Mouse (Mus musculus) adipocyte (in vitro differentiated cells): ENCODE measurements around the gene Klrc1.
"Not testable (repeated sequence)": the region's sequence is repeated elsewhere in the genome, so short reads cannot be mapped to it uniquely, and the experiment has no call there.

Experiments
- DNase-seq: peaks from one replicate; pipeline ENCODE4 v3.0.0-alpha.2; 2016; ENCODE audit warnings: low spot score

Gene Klrc1

DNA sequence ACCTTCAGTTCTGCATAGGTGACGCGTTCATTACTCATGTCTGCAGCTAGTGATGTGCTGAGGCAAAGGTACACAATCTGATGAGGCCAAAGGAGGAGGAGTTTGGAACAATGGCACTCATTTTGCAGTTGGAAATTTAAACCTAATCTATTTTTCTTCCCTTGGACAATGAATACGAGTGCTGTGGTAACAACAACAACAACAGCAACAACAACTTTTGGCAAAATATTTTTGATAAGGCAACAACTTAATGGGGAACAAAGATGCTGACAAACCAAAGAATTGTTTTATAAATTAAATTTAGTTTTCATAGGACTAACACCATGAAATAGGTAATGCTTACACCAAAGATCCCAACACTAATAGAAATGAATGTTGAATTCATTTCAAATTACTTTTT lies at the start of gene Klrc1:
Gene Klrc1 (minus strand): TSS at position 101 of the 400 bp plus-strand sequence.
- DNase-seq, result no peak

DNA sequence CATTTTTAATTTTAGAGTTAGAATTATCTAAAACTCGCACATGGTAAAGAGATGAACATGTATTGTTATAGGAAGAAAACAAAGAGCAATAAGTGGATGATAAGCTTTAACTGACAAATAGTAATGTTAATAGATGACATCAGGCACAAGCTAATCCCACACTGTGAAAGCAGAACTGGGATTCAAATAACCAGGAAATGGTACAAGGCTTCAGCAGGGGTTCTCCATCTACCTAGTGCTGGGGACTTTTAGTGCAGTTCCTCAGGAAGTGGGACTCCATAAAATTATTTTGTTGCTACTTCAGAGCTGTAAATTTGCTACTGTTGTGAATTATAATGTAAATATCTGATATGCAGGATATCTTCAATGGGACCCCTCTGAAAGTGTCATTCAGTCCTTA lies 48.5 kb upstream of the Klrc1 start:
- no peak for DNase-seq

DNA sequence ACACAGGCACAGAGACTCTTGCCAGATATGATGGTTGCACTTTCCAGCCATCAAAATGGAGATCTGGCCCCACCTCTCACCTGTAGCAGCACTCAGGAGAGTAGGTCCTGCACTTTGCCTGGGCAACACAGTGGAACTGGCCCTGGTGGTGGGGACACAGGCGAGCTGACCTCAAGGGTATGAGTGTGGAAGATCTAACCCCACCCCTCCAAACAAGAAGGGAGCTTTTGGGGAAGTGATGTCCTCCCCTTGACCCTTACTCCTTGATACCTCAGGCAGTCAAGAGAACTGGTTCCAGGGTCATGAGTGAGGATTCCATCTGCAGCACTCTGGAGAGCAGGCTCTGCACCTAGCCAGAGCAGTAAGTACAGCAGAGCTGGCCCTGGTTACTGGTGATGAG lies 42.6 kb upstream of the Klrc1 start:
- no peak for DNase-seq

DNA sequence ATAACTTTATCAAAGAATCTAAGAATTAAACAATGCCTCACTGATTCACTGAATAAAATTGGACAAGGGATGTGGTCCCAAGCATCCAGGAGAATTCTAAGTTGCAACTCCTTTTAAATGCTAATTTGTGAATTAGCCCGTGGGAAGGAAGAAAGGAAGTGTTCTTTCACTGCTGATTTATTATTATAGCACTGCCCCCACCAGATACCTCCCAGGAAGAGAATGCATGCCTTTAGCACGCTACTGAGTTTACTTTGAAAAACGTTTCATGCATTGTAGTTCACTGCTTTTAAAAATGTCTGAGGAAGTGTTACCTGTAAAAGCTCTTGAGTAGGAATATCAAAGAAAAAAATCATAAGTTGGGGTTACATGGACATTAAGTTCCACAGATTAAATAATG lies 41.7 kb upstream of the Klrc1 start:
- DNase-seq, result no peak

DNA sequence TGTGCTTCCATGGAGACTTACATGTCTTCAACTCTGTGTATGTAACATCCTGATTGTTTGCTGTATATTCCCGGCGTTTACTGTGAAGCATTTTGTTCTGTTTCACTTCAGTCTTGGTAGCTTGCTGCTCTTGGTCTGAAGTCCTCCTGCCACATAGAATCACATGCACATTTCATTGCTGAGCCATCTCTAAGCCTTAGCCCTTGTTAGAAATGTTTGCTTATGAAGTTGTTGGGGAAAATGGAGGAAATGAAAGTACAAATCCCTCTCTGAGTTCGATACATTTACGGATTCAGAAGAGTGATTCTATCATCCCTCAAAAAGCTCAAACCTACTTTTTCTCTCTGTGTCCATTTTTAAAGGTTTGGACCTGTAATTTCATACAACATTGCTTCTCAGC lies 38.3 kb upstream of the Klrc1 start, which contains the start of gene Klri1:
Gene Klri1 (minus strand): TSS at position 101 of the 400 bp plus-strand sequence.
- no peak for DNase-seq

DNA sequence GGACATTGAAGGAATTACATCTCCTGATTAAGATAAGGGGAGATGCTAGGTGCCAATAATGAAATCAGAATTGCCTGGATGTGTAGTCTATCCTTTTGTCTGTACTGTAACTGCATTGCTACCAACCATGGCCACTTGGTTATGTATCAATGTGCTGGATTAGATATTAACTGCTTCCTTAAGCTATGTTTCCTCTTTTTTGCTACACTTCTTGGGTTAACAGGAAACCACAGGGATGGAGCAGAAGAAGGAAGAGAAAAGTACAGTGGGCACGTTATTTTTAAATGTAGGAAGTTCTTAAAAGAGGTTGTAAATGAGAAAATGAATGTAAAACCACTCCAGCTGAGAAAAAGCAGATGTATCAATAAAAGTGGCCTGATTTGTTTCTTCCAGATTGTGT lies 34.8 kb upstream of the Klrc1 start:
- DNase-seq, result no peak

DNA sequence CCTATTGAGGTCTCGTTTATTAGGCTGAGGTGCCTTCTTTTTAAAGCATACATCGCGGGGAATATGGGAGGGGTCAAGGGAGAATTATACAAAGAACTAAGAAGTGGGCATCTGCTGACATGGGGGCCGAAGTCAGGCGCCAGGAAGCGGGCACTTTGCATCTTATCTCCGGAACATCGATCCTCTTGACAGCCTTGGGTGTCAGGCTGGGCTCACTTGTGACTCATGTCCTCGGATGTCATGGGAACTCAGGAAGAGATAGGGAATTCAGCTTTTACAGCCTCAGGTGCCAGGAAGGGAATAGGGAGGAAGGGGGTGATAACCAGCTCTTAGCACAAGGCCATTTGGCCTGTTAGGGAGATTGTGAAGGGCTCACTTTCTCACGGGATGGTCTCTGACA lies 12.7 kb upstream of the Klrc1 start:
- DNase-seq, result not testable (repeated sequence)

DNA sequence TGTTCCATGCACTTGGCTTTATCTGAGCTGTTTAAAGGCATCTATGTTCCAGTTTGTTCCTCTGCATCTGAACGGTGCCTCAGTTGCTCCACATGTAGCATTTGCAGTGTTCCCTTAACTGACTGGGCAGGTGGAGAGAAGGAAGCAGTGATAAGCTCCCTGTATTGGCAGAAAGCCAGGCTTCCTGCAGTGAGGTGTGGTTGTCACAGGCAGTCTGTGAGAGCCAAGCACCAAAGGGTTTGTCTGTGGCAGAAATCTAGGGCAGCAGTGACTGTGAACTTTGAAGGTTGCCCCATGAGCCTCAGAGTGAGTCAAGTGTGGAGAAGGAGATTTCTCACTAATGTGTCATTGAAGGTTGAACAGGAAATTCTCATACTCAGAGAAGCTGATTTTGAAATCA lies 1.6 kb upstream of the Klrc1 start:
- DNase-seq, result no peak

DNA sequence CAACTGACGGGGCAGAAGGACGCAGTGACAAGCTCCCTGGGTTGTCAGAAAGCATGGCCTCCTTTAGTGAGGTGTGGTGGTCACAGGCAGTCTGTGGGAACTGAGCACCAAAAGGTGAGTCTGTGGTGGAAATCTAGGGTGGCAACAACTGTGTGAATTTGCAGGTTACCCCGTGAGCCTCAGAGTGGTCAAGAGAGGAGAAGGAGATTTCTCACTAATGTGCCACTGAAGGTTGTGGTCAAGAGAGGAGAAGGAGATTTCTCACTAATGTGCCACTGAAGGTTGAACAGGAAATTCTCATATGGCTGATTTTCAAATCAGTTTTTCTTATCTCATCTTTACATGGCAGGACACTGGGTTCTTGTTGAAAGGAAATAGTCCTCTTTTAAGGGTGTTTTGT lies 17.5 kb downstream of the Klrc1 start:
- not testable (repeated sequence) for DNase-seq

DNA sequence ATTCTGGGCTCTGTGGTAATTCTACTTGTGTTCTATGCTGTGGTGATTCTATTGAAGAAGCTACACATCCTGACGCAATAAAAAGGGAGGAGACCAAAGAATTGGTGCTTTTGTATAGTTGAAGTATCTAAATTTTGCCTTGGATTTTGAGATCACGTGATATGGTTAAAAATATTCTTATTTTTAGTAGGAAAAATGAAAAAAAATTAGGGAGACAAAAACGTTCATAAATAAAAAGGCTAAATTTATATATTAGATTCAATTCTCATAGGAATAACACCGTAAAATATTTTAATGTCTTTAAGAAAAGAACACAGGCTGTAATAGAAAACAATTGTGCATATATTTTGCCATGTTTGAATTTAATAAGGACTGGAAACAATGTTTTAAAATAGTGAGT lies 18.2 kb downstream of the Klrc1 start, which contains the start of gene Klrc2:
Gene Klrc2 (minus strand): TSS at position 101 of the 400 bp plus-strand sequence.
- DNase-seq, result not testable (repeated sequence)

DNA sequence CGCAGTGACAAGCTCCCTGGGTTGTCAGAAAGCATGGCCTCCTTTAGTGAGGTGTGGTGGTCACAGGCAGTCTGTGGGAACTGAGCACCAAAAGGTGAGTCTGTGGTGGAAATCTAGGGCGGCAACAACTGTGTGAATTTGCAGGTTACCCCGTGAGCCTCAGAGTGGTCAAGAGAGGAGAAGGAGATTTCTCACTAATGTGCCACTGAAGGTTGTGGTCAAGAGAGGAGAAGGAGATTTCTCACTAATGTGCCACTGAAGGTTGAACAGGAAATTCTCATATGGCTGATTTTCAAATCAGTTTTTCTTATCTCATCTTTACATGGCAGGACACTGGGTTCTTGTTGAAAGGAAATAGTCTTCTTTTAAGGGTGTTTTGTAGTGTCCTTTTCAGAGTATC lies 34.7 kb downstream of the Klrc1 start:
- not testable (repeated sequence) for DNase-seq

DNA sequence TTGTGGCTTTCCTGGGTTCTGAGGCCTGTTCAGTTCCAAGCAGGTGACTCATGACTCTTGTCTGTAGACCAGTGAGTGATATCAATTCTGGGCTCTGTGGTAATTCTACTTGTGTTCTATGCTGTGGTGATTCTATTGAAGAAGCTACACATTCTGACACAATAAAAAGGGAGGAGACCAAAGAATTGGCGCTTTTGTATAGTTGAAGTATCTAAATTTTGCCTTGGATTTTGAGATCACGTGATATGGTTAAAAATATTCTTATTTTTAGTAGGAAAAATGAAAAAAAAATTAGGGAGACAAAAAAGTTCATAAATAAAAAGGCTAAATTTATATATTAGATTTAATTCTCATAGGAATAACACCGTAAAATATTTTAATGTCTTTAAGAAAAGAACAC lies 35.5 kb downstream of the Klrc1 start, which contains the start of gene Klrc3:
Gene Klrc3 (minus strand): TSS at position 101 of the 400 bp plus-strand sequence.
- DNase-seq, result not testable (repeated sequence)

DNA sequence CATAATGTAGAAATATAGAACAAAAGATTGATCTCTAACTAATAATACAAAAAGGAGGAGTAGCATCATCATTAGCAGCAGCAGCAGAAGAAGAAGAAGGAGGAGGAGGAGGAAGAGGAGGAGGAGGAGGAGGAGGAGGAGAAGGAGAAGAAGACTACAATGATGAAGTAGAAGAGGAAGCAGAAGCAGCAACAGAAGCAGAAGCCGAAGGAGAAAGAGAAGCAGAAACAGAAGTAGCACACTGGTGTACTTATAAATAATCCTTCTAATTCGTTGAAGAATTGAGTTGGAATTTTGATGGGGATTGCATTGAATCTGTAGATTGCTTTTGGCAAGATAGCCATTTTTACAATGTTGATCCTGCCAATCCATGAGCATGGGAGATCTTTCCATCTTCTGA lies 47.7 kb downstream of the Klrc1 start:
- not testable (repeated sequence) for DNase-seq

DNA sequence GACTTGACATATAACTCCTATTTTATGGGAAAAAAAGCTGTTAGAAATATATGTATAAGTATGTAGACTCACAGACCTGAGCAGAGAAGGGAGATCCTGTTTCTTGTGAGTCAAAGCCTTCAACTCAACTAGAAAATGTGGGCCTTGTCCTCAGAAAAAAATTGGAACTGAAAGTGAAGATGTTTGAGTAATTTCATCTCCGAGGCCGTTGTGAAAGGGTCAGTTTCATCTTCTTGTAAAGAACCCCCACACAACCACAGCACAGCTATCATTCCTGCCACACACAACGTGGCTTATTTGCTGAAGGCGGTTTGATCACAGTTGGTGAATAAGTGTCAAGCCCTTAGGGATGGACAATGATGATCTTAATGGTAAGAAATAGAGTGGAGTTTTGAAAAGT lies 55.0 kb downstream of the Klrc1 start, which contains the start of gene Klrk1:
Gene Klrk1 (minus strand): TSS at position 130 of the 400 bp plus-strand sequence.
- no peak for DNase-seq
